Mouse (Mus musculus): Measurements from ENCODE around the gene Coa7.

DNA sequence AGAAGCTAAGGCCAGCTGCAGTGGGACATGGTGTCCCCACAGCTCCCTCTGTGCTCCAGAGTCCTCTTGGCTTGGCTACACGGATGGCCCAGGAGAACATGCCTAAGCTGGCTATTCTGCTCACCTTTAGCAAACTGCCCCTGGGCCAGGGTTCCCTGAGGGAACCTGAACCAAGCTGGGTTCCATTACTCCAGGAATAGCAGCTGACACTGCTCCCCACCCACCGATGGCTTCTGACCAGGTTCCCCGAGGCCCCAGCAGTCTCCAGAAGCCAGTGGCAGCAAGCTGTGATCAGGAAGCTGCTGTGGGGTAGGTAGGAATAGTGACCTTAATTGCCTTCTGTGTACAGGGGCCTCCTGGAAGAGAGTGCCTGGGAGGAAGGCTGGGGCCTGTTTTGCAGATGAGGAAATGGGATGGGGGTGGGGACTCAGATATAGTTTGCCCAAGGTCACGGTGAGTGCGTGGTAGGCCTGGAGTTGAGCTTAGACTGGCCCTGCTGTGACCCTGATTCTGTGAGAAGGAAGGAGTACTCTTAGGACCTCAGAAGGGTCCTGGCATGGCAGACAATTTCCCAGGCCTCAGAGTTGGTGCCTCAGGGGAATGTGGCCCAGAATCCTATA, 20.4 kb downstream of the Coa7 start:
- TF ChIP-seq POLR2A (IDR thresholded peaks at IDR 0.05; ENCODE audit: insufficient read depth, low read depth, low read length), result no peak
- TF ChIP-seq EP300 (IDR thresholded peaks at IDR 0.05; ENCODE audit: insufficient read depth, low read depth, low read length), result no peak

All from heart, adult 2 months (tissue).